ENCODE assay signal across 13 mouse cellular contexts in genomic region chr17:72504581-72504980, GRCm38 (mm10).
DNase-seq lines count a peak whose midpoint lies in the region; ATAC-seq lines count a peak whose summit lies in the region.
"Had no signal": no experiment of that assay in that cellular context is flagged by ENCODE, and none has a peak within 500 bp of the region (broad histone marks: within the 10 kb centered on the region; RNA-seq: fewer than 3 reads in every experiment).

No protein-coding gene starts in this region.

- peak; percentile 46; the same call in 1 of the 2 replicates for ATAC-seq in midbrain, embryonic 11.5 days (ENCODE audit: low FRiP score)
- ATAC-seq in hindbrain, embryonic 11.5 days (ENCODE audit: low FRiP score) = peak; percentile 74; the same call in 1 of the 2 replicates
- ATAC-seq in midbrain, embryonic 14.5 days (ENCODE audit: low FRiP score, low TSS enrichment) = peak; percentile 65
- no peak for ATAC-seq in kidney, embryonic 14.5 days (ENCODE audit: low FRiP score, low TSS enrichment)

- H3K4me3 ChIP-seq in midbrain, embryonic 11.5 days (ENCODE audit: low read depth, low read length) = no peak overlapping the region
- H3K4me3 ChIP-seq in midbrain, embryonic 10.5 days = no peak overlapping the region
- no peak overlapping the region for H3K4me3 ChIP-seq in hindbrain, embryonic 11.5 days (ENCODE audit: low read depth, low read length)
- no peak overlapping the region for H3K4me3 ChIP-seq in midbrain, embryonic 14.5 days (replicated peaks; ENCODE audit: low read depth, low read length)
- no peak overlapping the region for H3K4me3 ChIP-seq in kidney, embryonic 14.5 days (ENCODE audit: low read length)
- H3K4me3 ChIP-seq: erythroblast, embryonic 14.5 days; heart, embryonic 15.5 days; kidney, embryonic 15.5 days; limb, embryonic 13.5 days; liver, embryonic 15.5 days had no signal

- DNase-seq in midbrain, embryonic 11.5 days (ENCODE audit: low spot score, missing footprints) = no peak
- DNase-seq in midbrain, embryonic 10.5 days (ENCODE audit: low spot score) = no peak
- DNase-seq in hindbrain, embryonic 11.5 days (ENCODE audit: low spot score) = peak; percentile 30
- peak; percentile 61 for DNase-seq in midbrain, embryonic 14.5 days
- DNase-seq in left cerebral cortex, postnatal 4 days = no peak
- DNase-seq in thymus, postnatal 25 days = no peak
- DNase-seq: lung, postnatal 14 days had no signal

- 64% methylated on average over 6 of the region's 6 CpGs for WGBS in midbrain, embryonic 11.5 days
- WGBS in midbrain, embryonic 10.5 days = 70% methylated on average over 6 of the region's 6 CpGs
- WGBS in hindbrain, embryonic 11.5 days = 38% methylated on average over 6 of the region's 6 CpGs
- 21% methylated on average over 6 of the region's 6 CpGs for WGBS in midbrain, embryonic 14.5 days
- 90% methylated on average over 6 of the region's 6 CpGs for WGBS in kidney, embryonic 14.5 days

- H3K4me2 ChIP-seq in midbrain, embryonic 11.5 days = no peak overlapping the region
- H3K4me2 ChIP-seq in hindbrain, embryonic 11.5 days (replicated peaks; ENCODE audit: low read depth, low read length) = no peak overlapping the region
- no peak overlapping the region for H3K4me2 ChIP-seq in midbrain, embryonic 14.5 days (ENCODE audit: low read length)
- H3K4me2 ChIP-seq in kidney, embryonic 14.5 days (replicated peaks; ENCODE audit: low read depth, low read length) = no peak overlapping the region
- H3K4me2 ChIP-seq: heart, embryonic 15.5 days; kidney, embryonic 15.5 days; limb, embryonic 13.5 days; liver, embryonic 15.5 days had no signal

- H3K27me3 ChIP-seq in midbrain, embryonic 11.5 days (ENCODE audit: control insufficient read depth, insufficient read depth, low read length) = no peaks in the 10 kb centered on the region
- no peaks in the 10 kb centered on the region for H3K27me3 ChIP-seq in midbrain, embryonic 10.5 days (ENCODE audit: low read depth, poor library complexity, severe bottlenecking)
- H3K27me3 ChIP-seq in hindbrain, embryonic 11.5 days (ENCODE audit: control insufficient read depth, insufficient read depth, low read length) = no peaks in the 10 kb centered on the region
- no peaks in the 10 kb centered on the region for H3K27me3 ChIP-seq in midbrain, embryonic 14.5 days (ENCODE audit: control insufficient read depth, insufficient read depth, low read length)
- no peaks in the 10 kb centered on the region for H3K27me3 ChIP-seq in kidney, embryonic 14.5 days (ENCODE audit: control insufficient read depth, insufficient read depth, low read length)
- H3K27me3 ChIP-seq: heart, embryonic 15.5 days; kidney, embryonic 15.5 days; limb, embryonic 13.5 days; liver, embryonic 15.5 days had no signal

- H3K36me3 ChIP-seq in midbrain, embryonic 11.5 days (ENCODE audit: control insufficient read depth, insufficient read depth, low read length) = no peaks in the 10 kb centered on the region
- no peaks in the 10 kb centered on the region for H3K36me3 ChIP-seq in midbrain, embryonic 10.5 days
- no peaks in the 10 kb centered on the region for H3K36me3 ChIP-seq in hindbrain, embryonic 11.5 days (ENCODE audit: control insufficient read depth, insufficient read depth, low read length)
- no peaks in the 10 kb centered on the region for H3K36me3 ChIP-seq in midbrain, embryonic 14.5 days (ENCODE audit: control insufficient read depth, insufficient read depth, low read length)
- no peaks in the 10 kb centered on the region for H3K36me3 ChIP-seq in kidney, embryonic 14.5 days (ENCODE audit: control insufficient read depth, insufficient read depth, low read length)
- H3K36me3 ChIP-seq: heart, embryonic 15.5 days; kidney, embryonic 15.5 days; limb, embryonic 13.5 days; liver, embryonic 15.5 days had no signal

- intact Hi-C loops in left cerebral cortex, postnatal 4 days (cut with DNase I) = no loop called here

- no peaks in the 10 kb centered on the region for H3K9me3 ChIP-seq in midbrain, embryonic 11.5 days (ENCODE audit: control insufficient read depth, low read length)
- H3K9me3 ChIP-seq in midbrain, embryonic 10.5 days (replicated peaks) = no peaks in the 10 kb centered on the region
- H3K9me3 ChIP-seq in hindbrain, embryonic 11.5 days (ENCODE audit: control insufficient read depth, low read length) = no peaks in the 10 kb centered on the region
- H3K9me3 ChIP-seq in midbrain, embryonic 14.5 days (ENCODE audit: control insufficient read depth, low read length) = no peaks in the 10 kb centered on the region
- H3K9me3 ChIP-seq in kidney, embryonic 14.5 days (ENCODE audit: control insufficient read depth, low read length) = no peaks in the 10 kb centered on the region
- H3K9me3 ChIP-seq: heart, embryonic 15.5 days; kidney, embryonic 15.5 days; limb, embryonic 13.5 days; liver, embryonic 15.5 days had no signal

- no peak overlapping the region for H3K9ac ChIP-seq in midbrain, embryonic 11.5 days (ENCODE audit: low read length)
- H3K9ac ChIP-seq in hindbrain, embryonic 11.5 days (ENCODE audit: low read depth, low read length) = no peak overlapping the region
- no peak overlapping the region for H3K9ac ChIP-seq in midbrain, embryonic 14.5 days (replicated peaks; ENCODE audit: low read length)
- H3K9ac ChIP-seq in kidney, embryonic 14.5 days (ENCODE audit: low read depth, low read length) = no peak overlapping the region
- H3K9ac ChIP-seq: heart, embryonic 15.5 days; kidney, embryonic 15.5 days; limb, embryonic 13.5 days; liver, embryonic 15.5 days had no signal

- 0 out of 2 replicates have a peak, but pooled peaks cover 2% of the 10 kb centered on the region for H3K4me1 ChIP-seq in midbrain, embryonic 11.5 days (ENCODE audit: control insufficient read depth, insufficient read depth, low read length)
- peaks cover 6% of the 10 kb centered on the region; the same call in 1 of the 2 replicates for H3K4me1 ChIP-seq in midbrain, embryonic 10.5 days
- H3K4me1 ChIP-seq in hindbrain, embryonic 11.5 days (replicated peaks; ENCODE audit: control insufficient read depth, insufficient read depth, low read length) = no peaks in the 10 kb centered on the region
- peaks cover 11% of the 10 kb centered on the region; the same call in 1 of the 2 replicates for H3K4me1 ChIP-seq in midbrain, embryonic 14.5 days (ENCODE audit: control insufficient read depth, insufficient read depth, low read length)
- H3K4me1 ChIP-seq in kidney, embryonic 14.5 days (ENCODE audit: control insufficient read depth, insufficient read depth, low read length) = no peaks in the 10 kb centered on the region
- H3K4me1 ChIP-seq: heart, embryonic 15.5 days; kidney, embryonic 15.5 days; limb, embryonic 13.5 days; liver, embryonic 15.5 days had no signal

- no peak overlapping the region for H3K27ac ChIP-seq in midbrain, embryonic 11.5 days (ENCODE audit: low read depth, low read length)
- H3K27ac ChIP-seq in midbrain, embryonic 10.5 days (replicated peaks) = no peak overlapping the region
- H3K27ac ChIP-seq in hindbrain, embryonic 11.5 days (ENCODE audit: low read depth, low read length) = no peak overlapping the region
- no peak overlapping the region for H3K27ac ChIP-seq in midbrain, embryonic 14.5 days (replicated peaks; ENCODE audit: low read depth, low read length)
- no peak overlapping the region for H3K27ac ChIP-seq in kidney, embryonic 14.5 days (ENCODE audit: low read depth, low read length)
- H3K27ac ChIP-seq: heart, embryonic 15.5 days; kidney, embryonic 15.5 days; limb, embryonic 13.5 days; liver, embryonic 15.5 days had no signal

Comparison
In these comparisons a context has a peak if more than half of its experiments do, and no peak if none do; other contexts are left out.
1. DNase-seq: peak in hindbrain, embryonic 11.5 days (single experiment) and midbrain, embryonic 14.5 days (single experiment); none in midbrain, embryonic 11.5 days (single experiment), midbrain, embryonic 10.5 days (single experiment), left cerebral cortex, postnatal 4 days (single experiment) and thymus, postnatal 25 days (single experiment).